Mouse (Mus musculus) cerebellum, adult 2 months (tissue): ENCODE data around the gene Papln. TPM values are rescaled to one million over a fixed set of nuclear protein-coding genes. Genes with fewer than 3 reads are reported as not detected.

Source experiments
- DNase-seq, 2 experiments: peaks; one replicate each; pipeline ENCODE4 v3.0.0; 2021
- H3K27ac ChIP-seq: fragments of 200-500 bp; 2 replicates; pipeline ENCODE4 v1.5.1; 2012; ENCODE audit warnings: low read length, control low read depth, inconsistent platforms; ENCODE audit not compliant: insufficient read depth
- H3K27me3 ChIP-seq: fragments of 200-500 bp; 2 replicates; pipeline ENCODE4 v1.6.1; 2012; ENCODE audit warnings: inconsistent platforms, mild to moderate bottlenecking, low read length, moderate library complexity; ENCODE audit not compliant: control insufficient read depth, insufficient read depth
- H3K4me1 ChIP-seq: fragments of 200-500 bp; 2 replicates; pipeline ENCODE4 v1.6.1; 2011; ENCODE audit warnings: low read length; ENCODE audit not compliant: control insufficient read depth, insufficient read depth
- H3K4me3 ChIP-seq: fragments of 200-500 bp; replicated peaks from 2 replicates; pipeline ENCODE3; 2011; ENCODE audit warnings: mild to moderate bottlenecking, low read depth, low read length, control low read depth; ENCODE audit not compliant: insufficient read depth
- CTCF ChIP-seq: fragments of 200-500 bp; IDR thresholded peaks from 2 replicates; pipeline ENCODE4 v1.5.1; 2011; ENCODE audit warnings: low read depth, mild to moderate bottlenecking, control low read depth, low read length, moderate library complexity, borderline replicate concordance; ENCODE audit not compliant: insufficient read depth
- POLR2A ChIP-seq: fragments of 200-500 bp; IDR thresholded peaks from 2 replicates; pipeline ENCODE4 v1.6.1; 2011; ENCODE audit warnings: low read length, control low read depth, borderline replicate concordance; ENCODE audit not compliant: insufficient read depth
- WGBS: fragments of 180-500 bp; shearing (Covaris S2); methylation state at CpG from one replicate; pipeline ENCODE4 v1.1.7; 2018; 5-methylcytosine and 5-hydroxymethylcytosine counted together
- polyA plus RNA-seq: library from polyadenylated mRNA; depleted of rRNA; stranded (reverse); fragments of >200 nt; gene quantifications from 2 replicates; pipeline ENCODE4 v1.2.3, GENCODE M21; 2012; rRNA removed

Gene Papln
- polyA plus RNA-seq, 1 experiment: 0.97 TPM

GRCm38 (mm10) chr12:83798313-83798712, 34.9 kb downstream of the Papln start:
- no peak for DNase-seq
- no peak overlapping the region for H3K27ac ChIP-seq

GRCm38 (mm10) chr12:83800943-83801342, 37.5 kb downstream of the Papln start:
- H3K27me3 ChIP-seq: no peaks in the 10 kb centered on the region; the same call in 1 of the 2 replicates
- DNase-seq: peak in 1 of 2 experiments; percentile 39
- no peak for TF ChIP-seq POLR2A
- TF ChIP-seq CTCF: peak; percentile 45; the same call in 1 of the 2 replicates
- 15% methylated on average over 9 of the region's 9 CpGs for WGBS
- no peak overlapping the region for H3K27ac ChIP-seq
- no peaks in the 10 kb centered on the region for H3K4me1 ChIP-seq
- H3K4me3 ChIP-seq: no peak overlapping the region

More at GRCm38 (mm10) chr12:83798313-83798712, 34.9 kb downstream of the Papln start:
- Histone ChIP-seq H3K4me1 (no peaks in the 10 kb centered on the region), H3K4me3 (no peak overlapping the region), H3K27me3 (no peaks in the 10 kb centered on the region)
- WGBS: 93% methylated on average over 5 of the region's 5 CpGs
- no peak for TF ChIP-seq CTCF
- no peak for TF ChIP-seq POLR2A

- no peaks in the 10 kb centered on the region for H3K4me1 ChIP-seq
- TF ChIP-seq CTCF (no peak), POLR2A (no peak)
Measured at GRCm38 (mm10) chr12:83803641-83804040, 40.2 kb downstream of the Papln start.

GRCm38 (mm10) chr12:83811901-83812300, 48.5 kb downstream of the Papln start:
- no peak for TF ChIP-seq POLR2A
- no peak for TF ChIP-seq CTCF
- no peak for DNase-seq
- H3K4me1 ChIP-seq: no peaks in the 10 kb centered on the region
- H3K4me3 ChIP-seq: no peak overlapping the region
- WGBS: 94% methylated on average over 3 of the region's 3 CpGs
- no peaks in the 10 kb centered on the region for H3K27me3 ChIP-seq
- H3K27ac ChIP-seq: no peak overlapping the region

More at GRCm38 (mm10) chr12:83803641-83804040, 40.2 kb downstream of the Papln start:
- 94% methylated on average over 7 of the region's 7 CpGs for WGBS
- DNase-seq: no peak
- Histone ChIP-seq H3K27ac (no peak overlapping the region), H3K27me3 (no peaks in the 10 kb centered on the region; the same call in 1 of the 2 replicates), H3K4me3 (no peak overlapping the region)

- DNase-seq: no peak
- Histone ChIP-seq H3K27me3 (no peaks in the 10 kb centered on the region), H3K27ac (no peak overlapping the region), H3K4me3 (no peak overlapping the region), H3K4me1 (no peaks in the 10 kb centered on the region)
- WGBS: 71% methylated on average over 1 of the region's 1 CpGs
- TF ChIP-seq CTCF (no peak), POLR2A (no peak)
Measured at GRCm38 (mm10) chr12:83816616-83817015, 53.2 kb downstream of the Papln start.

GRCm38 (mm10) chr12:83830424-83830823, 67.0 kb downstream of the Papln start:
- no peak for DNase-seq
- TF ChIP-seq POLR2A: no peak
- TF ChIP-seq CTCF: no peak
- Histone ChIP-seq H3K27me3 (no peaks in the 10 kb centered on the region), H3K27ac (no peak overlapping the region), H3K4me1 (no peaks in the 10 kb centered on the region), H3K4me3 (no peak overlapping the region)
- WGBS: 86% methylated on average over 3 of the region's 3 CpGs

- Histone ChIP-seq H3K27me3 (no peaks in the 10 kb centered on the region), H3K4me1 (no peaks in the 10 kb centered on the region), H3K4me3 (no peak overlapping the region), H3K27ac (no peak overlapping the region)
- 91% methylated on average over 3 of the region's 3 CpGs for WGBS
- DNase-seq: no peak
- TF ChIP-seq POLR2A: no peak
- TF ChIP-seq CTCF: no peak
Measured at GRCm38 (mm10) chr12:83833979-83834378, 70.5 kb downstream of the Papln start.

GRCm38 (mm10) chr12:83841409-83842190, 78.2 kb downstream of the Papln start:
- Histone ChIP-seq H3K4me1 (no peaks in the 10 kb centered on the region), H3K4me3 (no peak overlapping the region), H3K27me3 (no peaks in the 10 kb centered on the region), H3K27ac (no peak overlapping the region)
- TF ChIP-seq POLR2A (no peak), CTCF (no peak)
- no peak for DNase-seq
- 94% methylated on average over 10 of the region's 10 CpGs for WGBS

Other genes starting within 250 kb of the Papln start
- 34.1 and 34.8 TPM in 2 replicates for gene Dcaf4, start 243.2 kb upstream of the Papln start, polyA plus RNA-seq
- gene Zfyve1, start 166.4 kb upstream of the Papln start, polyA plus RNA-seq: 41.7 and 47.6 TPM in 2 replicates
- gene Rbm25, start 132.4 kb upstream of the Papln start, polyA plus RNA-seq: 159 and 191 TPM in 2 replicates
- 45.5 and 46.6 TPM in 2 replicates for gene Psen1, start 75.5 kb upstream of the Papln start, polyA plus RNA-seq
- gene Numb, start 158.3 kb downstream of the Papln start, polyA plus RNA-seq: 54.5 and 60.1 TPM in 2 replicates
- gene Riox1, start 187.0 kb downstream of the Papln start, polyA plus RNA-seq: 8.9 and 9.6 TPM in 2 replicates
- gene Heatr4, start 221.2 kb downstream of the Papln start, polyA plus RNA-seq: 0.03 and 0.05 TPM in 2 replicates
- 6.4 and 6.8 TPM in 2 replicates for gene Acot2, start 224.2 kb downstream of the Papln start, polyA plus RNA-seq
- gene Acot1, start 245.9 kb downstream of the Papln start, polyA plus RNA-seq: 18.2 and 19.3 TPM in 2 replicates